Mouse (Mus musculus): Measurements from ENCODE around the gene Slc39a11. TPM values are rescaled to one million over a fixed set of nuclear protein-coding genes. Genes with fewer than 3 reads are reported as not detected.
A peak's percentile ranks its signal among the peaks of the same experiment; 100 is the strongest.

Gene Slc39a11
- polyA plus RNA-seq, 1 experiment = 14.7 TPM

GRCm38 (mm10) chr11:113538406-113538917 is 111.4 kb downstream of the Slc39a11 start:
- 60% methylated on average over 4 of the region's 4 CpGs for WGBS
- Histone ChIP-seq H3K27ac (ENCODE audit: control insufficient read depth, insufficient read depth, low read depth, low read length, poor library complexity) (no peak overlapping the region; the same call in 1 of the 2 replicates), H3K4me1 (ENCODE audit: control insufficient read depth, insufficient read depth, low read length) (peaks cover 14% of the 10 kb centered on the region), H3K4me3 (replicated peaks; ENCODE audit: control insufficient read depth, low read depth, low read length) (no peak overlapping the region)
- TF ChIP-seq CTCF (IDR thresholded peaks at IDR 0.05; ENCODE audit: control insufficient read depth, insufficient read depth, low read length) (no peak), POLR2A (IDR thresholded peaks at IDR 0.05; ENCODE audit: borderline replicate concordance, control insufficient read depth, low read depth, low read length) (no peak)

GRCm38 (mm10) chr11:113537715-113538114 is 112.2 kb downstream of the Slc39a11 start:
- H3K27ac ChIP-seq (ENCODE audit: control insufficient read depth, insufficient read depth, low read depth, low read length, poor library complexity) = no peak overlapping the region
- WGBS = 74% methylated on average over 7 of the region's 7 CpGs
- H3K4me1 ChIP-seq (ENCODE audit: control insufficient read depth, insufficient read depth, low read length) = peaks cover 11% of the 10 kb centered on the region
- no peak overlapping the region for H3K4me3 ChIP-seq (replicated peaks; ENCODE audit: control insufficient read depth, low read depth, low read length)
- TF ChIP-seq POLR2A (IDR thresholded peaks at IDR 0.05; ENCODE audit: borderline replicate concordance, control insufficient read depth, low read depth, low read length) = no peak
- no peak for TF ChIP-seq CTCF (IDR thresholded peaks at IDR 0.05; ENCODE audit: control insufficient read depth, insufficient read depth, low read length)

GRCm38 (mm10) chr11:113537199-113537586 is 112.7 kb downstream of the Slc39a11 start:
- H3K27ac ChIP-seq (ENCODE audit: control insufficient read depth, insufficient read depth, low read depth, low read length, poor library complexity) = peak overlapping the region; percentile 49

GRCm38 (mm10) chr11:113536308-113537198 is 113.3 kb downstream of the Slc39a11 start:
- TF ChIP-seq POLR2A (IDR thresholded peaks at IDR 0.05; ENCODE audit: borderline replicate concordance, control insufficient read depth, low read depth, low read length) = no peak
- no peak for TF ChIP-seq CTCF (IDR thresholded peaks at IDR 0.05; ENCODE audit: control insufficient read depth, insufficient read depth, low read length)
- peak overlapping the region; percentile 84 for H3K27ac ChIP-seq (ENCODE audit: control insufficient read depth, insufficient read depth, low read depth, low read length, poor library complexity)
- H3K4me3 ChIP-seq (replicated peaks; ENCODE audit: control insufficient read depth, low read depth, low read length) = no peak overlapping the region
- peaks cover 11% of the 10 kb centered on the region for H3K4me1 ChIP-seq (ENCODE audit: control insufficient read depth, insufficient read depth, low read length)
- WGBS = 54% methylated on average over 16 of the region's 16 CpGs

More at GRCm38 (mm10) chr11:113537199-113537586, 112.7 kb downstream of the Slc39a11 start:
- Histone ChIP-seq H3K4me1 (ENCODE audit: control insufficient read depth, insufficient read depth, low read length) (peaks cover 11% of the 10 kb centered on the region), H3K4me3 (replicated peaks; ENCODE audit: control insufficient read depth, low read depth, low read length) (no peak overlapping the region)
- WGBS = 38% methylated on average over 8 of the region's 8 CpGs
- TF ChIP-seq CTCF (IDR thresholded peaks at IDR 0.05; ENCODE audit: control insufficient read depth, insufficient read depth, low read length) = no peak
- no peak for TF ChIP-seq POLR2A (IDR thresholded peaks at IDR 0.05; ENCODE audit: borderline replicate concordance, control insufficient read depth, low read depth, low read length)

GRCm38 (mm10) chr11:113534341-113534740 is 115.5 kb downstream of the Slc39a11 start:
- H3K4me1 ChIP-seq (ENCODE audit: control insufficient read depth, insufficient read depth, low read length) = peaks cover 11% of the 10 kb centered on the region
- H3K27ac ChIP-seq (ENCODE audit: control insufficient read depth, insufficient read depth, low read depth, low read length, poor library complexity) = no peak overlapping the region
- no peak for TF ChIP-seq CTCF (IDR thresholded peaks at IDR 0.05; ENCODE audit: control insufficient read depth, insufficient read depth, low read length)
- no peak for TF ChIP-seq POLR2A (IDR thresholded peaks at IDR 0.05; ENCODE audit: borderline replicate concordance, control insufficient read depth, low read depth, low read length)
- 77% methylated on average over 11 of the region's 11 CpGs for WGBS
- H3K4me3 ChIP-seq (replicated peaks; ENCODE audit: control insufficient read depth, low read depth, low read length) = no peak overlapping the region

- H3K27ac ChIP-seq (ENCODE audit: control insufficient read depth, insufficient read depth, low read depth, low read length, poor library complexity) = no peak overlapping the region
- H3K4me1 ChIP-seq (ENCODE audit: control insufficient read depth, insufficient read depth, low read length) = peaks cover 10% of the 10 kb centered on the region
- no peak overlapping the region for H3K4me3 ChIP-seq (replicated peaks; ENCODE audit: control insufficient read depth, low read depth, low read length)
- TF ChIP-seq CTCF (IDR thresholded peaks at IDR 0.05; ENCODE audit: control insufficient read depth, insufficient read depth, low read length) = no peak
- no peak for TF ChIP-seq POLR2A (IDR thresholded peaks at IDR 0.05; ENCODE audit: borderline replicate concordance, control insufficient read depth, low read depth, low read length)
- WGBS = 70% methylated on average over 7 of the region's 7 CpGs
Measured at GRCm38 (mm10) chr11:113533931-113534330, 115.9 kb downstream of the Slc39a11 start.

- no peak overlapping the region for H3K27ac ChIP-seq (ENCODE audit: control insufficient read depth, insufficient read depth, low read depth, low read length, poor library complexity)
- H3K4me3 ChIP-seq (replicated peaks; ENCODE audit: control insufficient read depth, low read depth, low read length) = no peak overlapping the region
- WGBS = 91% methylated on average over 3 of the region's 3 CpGs
- H3K4me1 ChIP-seq (ENCODE audit: control insufficient read depth, insufficient read depth, low read length) = no peaks in the 10 kb centered on the region
- TF ChIP-seq POLR2A (IDR thresholded peaks at IDR 0.05; ENCODE audit: borderline replicate concordance, control insufficient read depth, low read depth, low read length) (no peak), CTCF (IDR thresholded peaks at IDR 0.05; ENCODE audit: control insufficient read depth, insufficient read depth, low read length) (no peak)
Measured at GRCm38 (mm10) chr11:113528391-113528790, 121.5 kb downstream of the Slc39a11 start.

GRCm38 (mm10) chr11:113525731-113526130 is 124.1 kb downstream of the Slc39a11 start:
- H3K27ac ChIP-seq (ENCODE audit: control insufficient read depth, insufficient read depth, low read depth, low read length, poor library complexity) = no peak overlapping the region
- TF ChIP-seq POLR2A (IDR thresholded peaks at IDR 0.05; ENCODE audit: borderline replicate concordance, control insufficient read depth, low read depth, low read length) = no peak
- TF ChIP-seq CTCF (IDR thresholded peaks at IDR 0.05; ENCODE audit: control insufficient read depth, insufficient read depth, low read length) = no peak
- 90% methylated on average over 18 of the region's 18 CpGs for WGBS
- H3K4me3 ChIP-seq (replicated peaks; ENCODE audit: control insufficient read depth, low read depth, low read length) = no peak overlapping the region
- no peaks in the 10 kb centered on the region for H3K4me1 ChIP-seq (ENCODE audit: control insufficient read depth, insufficient read depth, low read length)
